Mouse (Mus musculus): ENCODE measurements around the gene Cdr2. TPM values are rescaled to one million over a fixed set of nuclear protein-coding genes. Genes with fewer than 3 reads are reported as not detected.

Cdr2 gene
- total and polyA plus RNA-seq, 3 experiments = 15.8 to 17.4 TPM; not detected in 1

DNA sequence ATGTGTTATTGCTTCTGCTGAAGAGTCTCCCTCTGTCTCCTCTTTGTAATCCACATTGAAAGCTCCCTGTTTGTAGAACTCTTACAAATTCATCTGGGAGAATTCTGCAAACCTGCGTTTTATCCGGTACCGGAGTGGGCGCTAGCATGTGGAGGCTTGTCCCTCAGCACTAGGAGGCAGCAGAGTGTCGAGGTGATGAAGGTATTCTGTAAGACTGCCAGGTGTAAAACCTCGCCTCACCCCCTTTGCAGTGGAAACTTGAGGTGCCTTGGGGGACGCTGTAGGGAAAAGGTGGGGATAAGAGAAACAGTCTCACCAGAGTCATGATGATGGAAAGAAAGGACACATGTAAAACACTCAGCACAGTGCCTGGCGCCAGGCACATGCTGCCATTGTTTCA lies 38.2 kb upstream of the Cdr2 start:
- Histone ChIP-seq H3K27me3 (ENCODE audit: control insufficient read depth in 1 of 2, insufficient read depth in 2 of 2, low read length in 2 of 2) (peaks cover 3 to 6% of the 10 kb centered on the region in 2 experiments), H3K4me1 (ENCODE audit: control insufficient read depth in 1 of 2, insufficient read depth in 2 of 2, low read length in 2 of 2) (peaks cover 0 to 4% of the 10 kb centered on the region in 2 experiments; a peak in 3 of 4 replicates), H3K79me2 (ENCODE audit: control insufficient read depth, insufficient read depth, low read length, poor library complexity) (no peaks in the 10 kb centered on the region), H3K9me3 (replicated peaks; ENCODE audit: insufficient read depth, low read length) (no peaks in the 10 kb centered on the region), H3K36me3 (ENCODE audit: control insufficient read depth in 1 of 2, insufficient read depth in 2 of 2, low read length in 2 of 2) (peaks cover 0 to 6% of the 10 kb centered on the region in 2 experiments; a peak in 2 of 4 replicates), H3K27ac (ENCODE audit: control insufficient read depth, low read depth, low read length) (no peak overlapping the region), H3K4me3 (ENCODE audit: control insufficient read depth in 1 of 2, insufficient read depth in 1 of 2, low read depth in 2 of 2, low read length in 2 of 2) (no peak overlapping the region), H3K9ac (ENCODE audit: control insufficient read depth, low read depth, low read length, poor library complexity, severe bottlenecking) (no peak overlapping the region)
- DNase-seq (ENCODE audit: low read depth, low spot score) = no peak
- TF ChIP-seq RAD21 (IDR thresholded peaks at IDR 0.05; ENCODE audit: low read depth, low read length) (peak; percentile 13), ZC3H11A (IDR thresholded peaks at IDR 0.05; ENCODE audit: low read depth, low read length) (no peak), CTCF (IDR thresholded peaks at IDR 0.05 in 2 of 3, conservative IDR thresholded peaks at IDR 0.05 in 1 of 3; ENCODE audit: control insufficient read depth in 1 of 3, insufficient read depth in 1 of 3, low read depth in 2 of 3, low read length in 3 of 3, poor library complexity in 1 of 3, severe bottlenecking in 1 of 3) (peak in 2 of 3 experiments; percentile 26 to 34; a peak in 3 of 6 replicates), SMC3 (IDR thresholded peaks at IDR 0.05; ENCODE audit: low read depth, low read length) (peak; percentile 18; the same call in 1 of the 2 replicates)

- H3K27me3 ChIP-seq (ENCODE audit: control insufficient read depth in 1 of 2, insufficient read depth in 2 of 2, low read length in 2 of 2) = peaks cover 6 to 9% of the 10 kb centered on the region in 2 experiments
These were observed 36.7 kb upstream of the Cdr2 start for GRCm38 (mm10) chr7:121018778-121019177.

GRCm38 (mm10) chr7:121014486-121014885 lies 32.4 kb upstream of the Cdr2 start:
- H3K27ac ChIP-seq (ENCODE audit: control insufficient read depth, low read depth, low read length) = no peak overlapping the region
- H3K36me3 ChIP-seq (ENCODE audit: control insufficient read depth in 1 of 2, insufficient read depth in 2 of 2, low read length in 2 of 2) = no peaks in the 10 kb centered on the region
- no peak overlapping the region for H3K4me3 ChIP-seq (ENCODE audit: control insufficient read depth in 1 of 2, insufficient read depth in 1 of 2, low read depth in 2 of 2, low read length in 2 of 2)
- H3K9me3 ChIP-seq (replicated peaks; ENCODE audit: insufficient read depth, low read length) = no peaks in the 10 kb centered on the region
- no peak for DNase-seq (ENCODE audit: low read depth, low spot score)
- H3K27me3 ChIP-seq (ENCODE audit: control insufficient read depth in 1 of 2, insufficient read depth in 2 of 2, low read length in 2 of 2) = peaks cover 13 to 16% of the 10 kb centered on the region in 2 experiments
- TF ChIP-seq POLR2AphosphoS5 (IDR thresholded peaks at IDR 0.05; ENCODE audit: borderline replicate concordance, low read depth, low read length) (no peak), TBP (IDR thresholded peaks at IDR 0.05; ENCODE audit: low read depth, low read length) (no peak), USF1 (IDR thresholded peaks at IDR 0.05; ENCODE audit: low read depth, low read length) (no peak), KAT2A (conservative IDR thresholded peaks at IDR 0.05; ENCODE audit: low read depth, low read length) (no peak), NELFE (IDR thresholded peaks at IDR 0.05; ENCODE audit: low read depth, low read length) (no peak)
- H3K9ac ChIP-seq (ENCODE audit: control insufficient read depth, low read depth, low read length, poor library complexity, severe bottlenecking) = no peak overlapping the region
- H3K79me2 ChIP-seq (ENCODE audit: control insufficient read depth, insufficient read depth, low read length, poor library complexity) = no peaks in the 10 kb centered on the region
- no peaks in the 10 kb centered on the region for H3K4me1 ChIP-seq (ENCODE audit: control insufficient read depth in 1 of 2, insufficient read depth in 2 of 2, low read length in 2 of 2)

More at GRCm38 (mm10) chr7:121018778-121019177, 36.7 kb upstream of the Cdr2 start:
- Histone ChIP-seq H3K4me3 (ENCODE audit: control insufficient read depth in 1 of 2, insufficient read depth in 1 of 2, low read depth in 2 of 2, low read length in 2 of 2) (no peak overlapping the region), H3K9me3 (replicated peaks; ENCODE audit: insufficient read depth, low read length) (no peaks in the 10 kb centered on the region), H3K36me3 (ENCODE audit: control insufficient read depth in 1 of 2, insufficient read depth in 2 of 2, low read length in 2 of 2) (no peaks in the 10 kb centered on the region), H3K4me1 (ENCODE audit: control insufficient read depth in 1 of 2, insufficient read depth in 2 of 2, low read length in 2 of 2) (no peaks in the 10 kb centered on the region; a peak in 1 of 4 replicates), H3K9ac (ENCODE audit: control insufficient read depth, low read depth, low read length, poor library complexity, severe bottlenecking) (no peak overlapping the region), H3K79me2 (ENCODE audit: control insufficient read depth, insufficient read depth, low read length, poor library complexity) (no peaks in the 10 kb centered on the region), H3K27ac (ENCODE audit: control insufficient read depth, low read depth, low read length) (no peak overlapping the region)
- DNase-seq (ENCODE audit: low read depth, low spot score) = no peak
- TF ChIP-seq MEF2A (IDR thresholded peaks at IDR 0.05; ENCODE audit: extremely low read depth, insufficient replicate concordance, low read depth, low read length, poor library complexity, severe bottlenecking) (no peak), MAX (IDR thresholded peaks at IDR 0.05; ENCODE audit: low read length) (no peak), USF2 (IDR thresholded peaks at IDR 0.05; ENCODE audit: borderline replicate concordance in 1 of 2, insufficient read depth in 1 of 2, low read depth in 1 of 2, low read length in 2 of 2) (no peak), ZNF384 (IDR thresholded peaks at IDR 0.05; ENCODE audit: low read depth, low read length) (no peak), EP300 (IDR thresholded peaks at IDR 0.05; ENCODE audit: low read depth in 1 of 2, low read length in 2 of 2) (no peak), JUND (IDR thresholded peaks at IDR 0.05; ENCODE audit: low read depth, low read length) (no peak), POLR2AphosphoS2 (IDR thresholded peaks at IDR 0.05; ENCODE audit: low read length) (no peak)
